Mouse (Mus musculus) kidney, adult 9 months (tissue): ENCODE data around the gene Krt10.

Experiments used
- DNase-seq: peaks from one replicate; pipeline ENCODE4 v3.0.0; 2022

Krt10 gene

DNA sequence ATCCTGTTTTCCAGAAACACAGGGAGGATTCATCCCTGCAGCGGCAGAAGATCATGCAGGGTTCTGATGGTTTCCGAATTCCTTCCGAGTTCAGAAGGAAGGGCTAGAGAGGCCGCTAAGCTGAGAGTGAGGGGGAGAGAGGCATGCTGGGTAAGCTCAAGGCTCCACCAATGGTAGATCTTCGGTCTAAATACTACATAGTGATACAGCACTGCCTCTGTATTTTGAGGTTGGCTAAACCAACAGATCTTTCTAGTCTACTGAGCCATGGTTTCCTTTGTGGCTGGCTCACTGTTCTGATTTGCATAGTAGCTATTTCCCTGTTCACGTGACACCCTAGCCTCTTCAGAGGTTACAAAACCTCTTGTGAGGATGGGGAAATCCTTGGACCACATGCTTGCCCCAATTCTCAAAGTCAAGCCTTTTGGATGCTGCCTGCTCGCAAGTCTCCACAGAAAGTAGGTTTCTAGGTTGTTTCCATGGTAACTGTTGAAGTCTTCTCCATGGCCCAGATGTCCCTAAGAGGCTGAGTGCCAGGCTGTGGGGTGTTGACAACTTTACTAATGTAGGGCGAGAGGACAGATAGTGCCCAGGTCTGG, 19.2 kb downstream of the Krt10 start:
- no peak for DNase-seq

DNA sequence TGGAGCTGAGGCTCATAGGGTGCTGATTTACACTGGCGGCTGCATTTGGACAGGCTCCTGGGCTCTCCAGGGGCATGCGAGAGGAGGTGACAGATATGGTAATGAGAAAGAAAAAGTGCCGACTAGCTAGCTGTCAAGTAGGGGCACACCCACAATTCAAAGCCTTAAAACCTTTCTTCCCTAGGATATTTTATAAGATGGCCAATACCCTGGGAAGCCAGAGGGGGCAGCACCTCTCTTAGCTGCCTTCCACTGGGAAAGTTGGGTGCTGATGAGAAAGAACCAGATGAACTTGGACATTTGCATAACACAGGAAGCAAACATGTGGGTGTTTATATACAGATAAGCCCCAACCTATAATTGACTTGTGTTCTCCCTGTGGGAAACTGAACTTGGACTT, 19.9 kb downstream of the Krt10 start:
- DNase-seq = peak; percentile 15

- peak; percentile 40 for DNase-seq
Observed at GRCm38 (mm10) chr11:99366791-99367190, 22.4 kb downstream of the Krt10 start.

GRCm38 (mm10) chr11:99364412-99364811, 24.8 kb downstream of the Krt10 start:
- peak; percentile 38 for DNase-seq

DNA sequence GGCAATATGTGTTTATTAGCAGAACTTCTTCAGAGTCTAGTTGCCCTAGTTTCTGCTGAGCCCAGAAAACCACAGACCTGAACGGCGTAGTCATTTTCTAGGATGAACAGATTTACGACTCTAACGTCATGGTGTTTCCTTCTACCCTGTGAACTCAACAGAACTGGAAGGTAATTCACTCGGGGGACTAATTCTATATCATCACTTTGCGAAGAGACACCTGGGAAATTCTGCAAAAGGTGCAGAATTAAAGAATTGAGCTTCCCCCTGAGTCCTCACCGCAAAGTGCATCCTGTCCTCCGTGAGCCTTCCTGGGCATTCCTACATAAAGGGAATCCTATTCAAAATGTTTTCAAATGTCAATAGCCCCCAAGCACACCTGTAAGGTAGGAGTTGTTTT, 27.7 kb downstream of the Krt10 start:
- DNase-seq = no peak

- DNase-seq = no peak
Observed at GRCm38 (mm10) chr11:99351004-99351403, 38.2 kb downstream of the Krt10 start, which contains the start of gene Krt27. TSS of gene Krt27 (minus strand) at chr11:99351104.

DNA sequence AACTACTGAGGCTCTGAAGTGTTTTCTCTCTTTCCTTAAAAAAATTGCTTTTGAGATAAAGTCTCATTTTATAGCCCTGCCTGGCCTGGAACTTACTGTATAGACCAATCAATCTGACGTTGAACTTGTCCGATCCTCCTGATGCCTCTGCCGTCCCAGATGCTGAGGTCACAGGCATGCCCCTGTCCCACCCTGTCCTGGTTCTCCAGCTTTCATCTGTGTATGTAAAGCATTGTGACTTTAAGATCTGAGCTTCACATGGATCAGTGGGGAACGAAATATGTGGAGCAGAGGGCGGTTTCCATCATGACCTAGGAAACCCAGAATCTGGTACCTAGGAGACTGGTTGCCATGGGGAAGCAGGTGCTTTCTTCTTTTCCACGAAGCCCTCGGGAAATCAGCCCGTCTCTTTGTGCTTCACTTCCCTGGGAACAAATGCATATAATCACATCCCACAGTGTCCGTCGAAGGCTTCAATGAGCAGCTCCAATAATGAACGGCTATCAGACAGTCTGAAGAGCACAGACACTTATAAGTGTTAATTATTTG, 49.8 kb downstream of the Krt10 start:
- no peak for DNase-seq

DNA sequence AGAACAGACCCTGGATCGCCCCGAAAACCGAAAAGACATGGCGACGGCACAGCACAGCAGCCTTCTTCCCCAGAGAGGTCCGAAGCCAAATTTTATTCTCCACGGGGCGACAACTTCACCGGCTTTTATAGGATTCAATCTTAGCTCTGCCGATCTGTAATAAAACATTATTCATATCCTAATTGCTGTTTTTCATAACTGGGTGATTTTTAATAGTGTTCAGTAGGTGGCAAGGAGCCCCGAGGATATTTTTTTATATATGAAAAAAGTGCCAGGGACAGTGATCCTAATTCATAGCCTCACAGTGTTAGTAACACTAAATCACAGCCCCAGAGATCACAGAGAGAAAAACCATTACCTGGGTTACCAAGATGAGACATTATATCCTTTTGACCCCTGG, 51.3 kb downstream of the Krt10 start, which contains the start of gene Krt26:
Gene Krt26, minus strand, starts transcription at position 101 of the 400 bp plus-strand sequence.
- no peak for DNase-seq
